Mouse (Mus musculus) liver, postnatal 0 days (tissue): ENCODE measurements around the gene Ccdc85c. TPM values are rescaled to one million over a fixed set of nuclear protein-coding genes. Genes with fewer than 3 reads are reported as not detected.

Experiments
- ATAC-seq: fragments of 200-750 bp; cut with Nextera tagmentation; 2 replicates; pipeline ENCODE4 v1.8.0; 2017; ENCODE audit warnings: mild to moderate bottlenecking, moderate library complexity
- DNase-seq: peaks from one replicate; pipeline ENCODE4 v3.0.0-alpha.2; 2016
- H3K27ac ChIP-seq: fragments of 300-500 bp; sonication (generic); 2 replicates; pipeline ENCODE4 v1.5.1; 2014; ENCODE audit warnings: antibody characterized with exemption, moderate library complexity, mild to moderate bottlenecking, low read depth
- H3K27me3 ChIP-seq: fragments of 300-500 bp; sonication (generic); 2 replicates; pipeline ENCODE4 v1.6.1; 2014; ENCODE audit warnings: low read length, control low read depth, mixed read lengths; ENCODE audit not compliant: insufficient read depth
- H3K36me3 ChIP-seq: fragments of 300-500 bp; sonication (generic); replicated peaks from 2 replicates; pipeline ENCODE4 v1.6.1; 2014; ENCODE audit warnings: mild to moderate bottlenecking, control low read depth, low read length, moderate library complexity, mixed read lengths; ENCODE audit not compliant: insufficient read depth
- H3K4me1 ChIP-seq: fragments of 300-500 bp; sonication (generic); 2 replicates; pipeline ENCODE4 v1.6.1; 2014; ENCODE audit warnings: antibody characterized with exemption, mild to moderate bottlenecking, control low read depth; ENCODE audit not compliant: insufficient read depth
- H3K4me2 ChIP-seq: fragments of 300-500 bp; sonication (generic); 2 replicates; pipeline ENCODE4 v1.6.1; 2014; ENCODE audit warnings: low read depth, mild to moderate bottlenecking, low read length, moderate library complexity, mixed read lengths
- H3K4me3 ChIP-seq: fragments of 300-500 bp; sonication (generic); 2 replicates; pipeline ENCODE4 v1.5.1; 2014; ENCODE audit warnings: low read depth, low read length
- H3K9ac ChIP-seq: fragments of 300-500 bp; sonication (generic); replicated peaks from 2 replicates; pipeline ENCODE4 v1.6.1; 2014; ENCODE audit warnings: mild to moderate bottlenecking, moderate library complexity
- H3K9me3 ChIP-seq: fragments of 300-500 bp; sonication (generic); 2 replicates; pipeline ENCODE4 v1.6.1; 2016; ENCODE audit warnings: mild to moderate bottlenecking, control low read depth, low read length, mixed read lengths
- CTCF ChIP-seq: sonication (generic); IDR thresholded peaks from 2 replicates; pipeline ENCODE4 v1.5.1; 2016; ENCODE audit warnings: antibody characterized with exemption, low read depth
- EP300 ChIP-seq: IDR thresholded peaks from 2 replicates; pipeline ENCODE4 v1.6.1; 2016; ENCODE audit warnings: antibody characterized with exemption, low read depth, mild to moderate bottlenecking
- WGBS: fragments of 180-500 bp; shearing (Covaris S2); extraction: QIAGEN DNeasy Blood & Tissue Kit; methylation state at CpG from one replicate; pipeline ENCODE4 v1.1.7; 2014; ENCODE audit not compliant: insufficient replicate concordance; 5-methylcytosine and 5-hydroxymethylcytosine counted together
- polyA plus RNA-seq: library from polyadenylated mRNA; unstranded; fragments of >200 nt; fragmentation: Nextera tagmentation; extraction: Ambion mirVana; gene quantifications from 2 replicates; pipeline ENCODE4 v1.2.1, GENCODE M21; 2015

Gene Ccdc85c
- polyA plus RNA-seq, 1 experiment from 2014 or later = 1.5 TPM

GRCm38 (mm10) chr12:108278221-108278918 is 3.1 kb upstream of the Ccdc85c start:
- Histone ChIP-seq H3K27me3 (peaks cover 29% of the 10 kb centered on the region), H3K4me1 (peaks cover 11% of the 10 kb centered on the region), H3K27ac (no peak overlapping the region), H3K9me3 (no peaks in the 10 kb centered on the region), H3K9ac (no peak overlapping the region), H3K36me3 (no peaks in the 10 kb centered on the region), H3K4me2 (no peak overlapping the region), H3K4me3 (no peak overlapping the region)
- WGBS = 70% methylated on average over 15 of the region's 15 CpGs
- ATAC-seq (no peak), DNase-seq (no peak)
- TF ChIP-seq EP300 = no peak
- no peak for TF ChIP-seq CTCF

- Histone ChIP-seq H3K4me1 (peaks cover 11% of the 10 kb centered on the region), H3K4me2 (no peak overlapping the region), H3K36me3 (no peaks in the 10 kb centered on the region), H3K9ac (no peak overlapping the region), H3K27me3 (peaks cover 36% of the 10 kb centered on the region), H3K9me3 (no peaks in the 10 kb centered on the region), H3K27ac (no peak overlapping the region), H3K4me3 (no peak overlapping the region)
- 9% methylated on average over 12 of the region's 12 CpGs for WGBS
- ATAC-seq (no peak), DNase-seq (no peak)
- TF ChIP-seq CTCF (no peak), EP300 (no peak)
Observed at GRCm38 (mm10) chr12:108277341-108277841, 2.2 kb upstream of the Ccdc85c start.

GRCm38 (mm10) chr12:108275920-108276822 is 946 bp upstream of the Ccdc85c start:
- Histone ChIP-seq H3K4me1 (peaks cover 19% of the 10 kb centered on the region), H3K4me3 (peak overlapping the region; percentile 63), H3K27me3 (peaks cover 36% of the 10 kb centered on the region), H3K9me3 (no peaks in the 10 kb centered on the region), H3K4me2 (peak overlapping the region; percentile 97), H3K27ac (peak overlapping the region; percentile 51; the same call in 1 of the 2 replicates), H3K36me3 (no peaks in the 10 kb centered on the region), H3K9ac (peak overlapping the region; percentile 62)
- ATAC-seq = peak; percentile 2; the same call in 1 of the 2 replicates
- WGBS = under 1% methylated on average over 47 of the region's 47 CpGs
- TF ChIP-seq EP300 (no peak), CTCF (no peak)
- peak; percentile 50 for DNase-seq

GRCm38 (mm10) chr12:108275508-108275890 is 274 bp upstream of the Ccdc85c start:
- peak overlapping the region; percentile 97 for H3K4me2 ChIP-seq
- ATAC-seq (peak; percentile 98), DNase-seq (peak; percentile 95)
- peak overlapping the region; percentile 51; the same call in 1 of the 2 replicates for H3K27ac ChIP-seq
- H3K27me3 ChIP-seq = peaks cover 36% of the 10 kb centered on the region
- WGBS = 1% methylated on average over 26 of the region's 37 CpGs
- TF ChIP-seq CTCF (no peak), EP300 (peak; percentile 58; the same call in 1 of the 2 replicates)
- no peaks in the 10 kb centered on the region for H3K36me3 ChIP-seq
- H3K9ac ChIP-seq = peak overlapping the region; percentile 62
- H3K4me3 ChIP-seq = peak overlapping the region; percentile 63
- no peaks in the 10 kb centered on the region for H3K9me3 ChIP-seq
- H3K4me1 ChIP-seq = peaks cover 22% of the 10 kb centered on the region

- 4% methylated on average over 28 of the region's 35 CpGs for WGBS
- H3K4me3 ChIP-seq = peak overlapping the region; percentile 63
- H3K9me3 ChIP-seq = no peaks in the 10 kb centered on the region
- H3K4me2 ChIP-seq = peak overlapping the region; percentile 97
- no peak for ATAC-seq
- TF ChIP-seq EP300 (no peak), CTCF (no peak)
- no peak overlapping the region for H3K27ac ChIP-seq
- H3K9ac ChIP-seq = peak overlapping the region; percentile 38
- no peak for DNase-seq
- H3K36me3 ChIP-seq = no peaks in the 10 kb centered on the region
- peaks cover 36% of the 10 kb centered on the region for H3K27me3 ChIP-seq
- H3K4me1 ChIP-seq = peaks cover 29% of the 10 kb centered on the region
Observed at GRCm38 (mm10) chr12:108274313-108274595, 971 bp downstream of the Ccdc85c start.
